Mouse (Mus musculus) yolk sac, embryonic 10.5 days (tissue): Measurements from ENCODE around the gene Asic1.
"Not testable (repeated sequence)": the region's sequence is repeated elsewhere in the genome, so short reads cannot be mapped to it uniquely, and the experiment has no call there.

Experiments used
- DNase-seq: peaks from one replicate; pipeline ENCODE4 v3.0.0-alpha.2; 2017; ENCODE audit warnings: low spot score

The Asic1 gene

DNA sequence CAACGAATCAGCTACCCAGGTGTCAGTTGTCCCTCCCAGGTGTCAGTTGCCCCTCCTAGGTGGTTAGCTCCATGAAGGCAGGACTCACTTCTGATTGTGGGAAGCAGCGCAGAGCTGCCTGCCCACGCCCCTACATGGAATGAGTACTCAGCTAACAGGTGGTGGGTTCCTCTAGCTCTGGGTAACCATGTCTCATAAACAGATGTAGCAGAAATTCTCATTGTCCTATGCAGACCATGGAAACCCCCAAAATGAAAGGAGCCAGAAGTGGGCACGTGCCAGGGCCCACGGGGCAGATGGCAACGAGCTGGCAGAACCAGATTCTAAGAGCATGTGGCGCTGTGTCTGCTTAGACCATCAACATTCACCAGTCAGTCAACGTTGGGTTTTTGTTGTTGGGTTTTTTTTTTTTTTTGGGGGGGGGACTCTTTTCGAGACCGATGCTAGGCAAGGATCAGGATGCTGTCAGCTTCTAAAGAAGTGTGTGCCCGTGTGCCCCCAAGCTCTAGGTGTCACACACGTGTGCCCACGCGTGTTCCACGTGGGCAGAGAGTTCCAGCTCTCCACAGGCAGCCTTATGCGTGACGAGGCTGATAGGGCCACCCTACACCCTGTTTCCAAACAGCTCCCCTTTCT, 6.1 kb upstream of the Asic1 start:
- no peak for DNase-seq

DNA sequence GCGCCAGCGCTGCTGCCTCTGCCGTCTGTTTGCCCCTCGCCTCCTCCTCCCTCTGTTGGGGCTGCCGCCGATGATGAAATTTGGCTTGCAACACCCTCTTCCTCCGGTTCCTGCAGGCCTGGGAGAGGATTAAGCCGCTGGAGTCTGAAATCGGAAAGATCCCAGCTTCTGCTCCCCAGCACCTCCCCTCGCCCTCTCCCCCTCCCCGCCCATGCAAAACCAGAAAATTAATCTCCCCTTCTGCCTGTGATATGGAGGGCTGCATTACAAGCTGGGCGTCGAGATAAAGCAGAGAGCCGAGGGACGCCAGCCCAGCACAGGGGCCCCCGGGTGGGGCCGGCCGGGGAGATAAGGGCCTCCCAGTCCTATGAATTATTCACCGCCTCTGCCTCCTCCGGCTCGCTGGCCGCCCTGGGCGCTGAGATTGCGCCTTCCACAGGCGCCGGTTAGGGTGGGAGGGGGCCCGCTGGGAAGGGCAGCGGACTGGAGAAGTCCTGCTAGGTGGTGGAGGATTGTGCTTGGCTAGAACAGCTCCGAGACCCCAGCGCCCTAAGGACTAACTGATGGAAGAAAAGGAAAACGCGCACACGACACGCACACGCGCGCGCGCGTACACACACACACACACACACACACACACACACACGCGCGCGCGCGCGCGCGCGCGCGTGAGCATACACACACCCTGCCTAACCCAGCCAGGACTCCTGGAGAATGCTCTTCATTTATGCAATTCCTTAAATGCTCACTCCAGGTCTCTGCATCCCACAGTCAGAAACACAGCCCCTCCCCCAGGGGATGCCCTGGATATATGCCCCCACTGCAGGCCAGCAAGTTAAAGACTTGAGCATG, 5.3 kb upstream of the Asic1 start:
- peak; percentile 81 for DNase-seq

DNA sequence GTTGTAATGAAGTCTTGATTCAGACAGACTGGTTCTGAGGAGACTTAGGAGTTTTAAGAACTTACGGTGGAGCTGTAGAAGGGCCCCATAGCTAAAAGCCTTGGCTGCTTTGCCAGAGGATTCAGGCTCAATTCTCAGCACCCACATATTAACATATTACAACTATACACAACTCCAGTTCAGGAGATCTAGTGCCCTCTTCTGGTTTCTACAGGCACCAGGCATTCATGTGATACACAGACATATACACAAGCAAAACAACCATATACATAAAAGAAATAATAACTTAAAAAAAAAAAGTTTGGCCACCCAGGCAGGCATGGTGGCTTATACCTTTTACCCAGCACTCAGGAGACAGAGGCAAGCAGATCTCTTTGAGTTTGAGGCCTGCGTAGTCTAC, 2.6 kb upstream of the Asic1 start:
- DNase-seq, result no peak

DNA sequence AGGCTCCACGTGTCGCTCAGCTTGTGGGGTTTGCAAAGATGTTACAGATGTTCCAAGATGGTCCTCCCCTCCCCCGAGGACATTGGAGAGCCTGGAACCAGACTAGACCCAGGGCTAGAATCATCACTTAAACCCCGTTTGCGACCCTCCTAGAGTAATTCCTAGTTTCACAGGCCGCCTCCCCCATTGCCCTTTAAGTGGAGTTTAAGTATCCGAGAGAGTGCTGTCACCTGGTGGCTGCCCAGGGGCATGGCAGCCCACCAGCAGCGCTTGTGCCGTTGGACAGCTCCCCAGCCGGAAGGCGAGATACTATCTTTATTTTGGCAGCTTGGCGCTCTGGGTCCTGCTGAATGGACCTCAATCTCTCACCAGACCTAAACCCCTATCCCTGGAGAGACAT, 1.3 kb upstream of the Asic1 start:
- DNase-seq, result peak; percentile 53

DNA sequence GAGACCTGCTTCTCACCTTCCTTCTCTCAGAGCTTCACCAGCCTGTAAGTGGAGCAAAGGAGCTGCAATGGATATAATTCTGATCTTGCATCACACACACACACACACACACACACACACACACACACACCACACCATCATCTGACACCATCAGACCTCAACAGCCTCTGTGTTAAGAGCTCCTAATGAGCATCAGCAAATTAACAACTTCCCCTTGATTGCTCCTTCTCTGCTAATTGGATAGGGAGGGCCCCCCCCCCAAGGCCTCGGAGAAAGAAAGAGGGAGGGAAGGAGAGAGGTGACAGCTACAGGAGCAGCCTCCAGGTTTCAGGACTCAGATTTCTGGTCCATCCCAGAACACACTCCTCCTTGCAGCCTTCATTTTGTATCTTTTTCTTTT, 776 bp upstream of the Asic1 start:
- no peak for DNase-seq

- DNase-seq, result no peak
These were observed 949 bp downstream of the Asic1 start for GRCm38 (mm10) chr15:99670964-99671670.

GRCm38 (mm10) chr15:99671783-99672182, 1.6 kb downstream of the Asic1 start:
- DNase-seq, result no peak

DNA sequence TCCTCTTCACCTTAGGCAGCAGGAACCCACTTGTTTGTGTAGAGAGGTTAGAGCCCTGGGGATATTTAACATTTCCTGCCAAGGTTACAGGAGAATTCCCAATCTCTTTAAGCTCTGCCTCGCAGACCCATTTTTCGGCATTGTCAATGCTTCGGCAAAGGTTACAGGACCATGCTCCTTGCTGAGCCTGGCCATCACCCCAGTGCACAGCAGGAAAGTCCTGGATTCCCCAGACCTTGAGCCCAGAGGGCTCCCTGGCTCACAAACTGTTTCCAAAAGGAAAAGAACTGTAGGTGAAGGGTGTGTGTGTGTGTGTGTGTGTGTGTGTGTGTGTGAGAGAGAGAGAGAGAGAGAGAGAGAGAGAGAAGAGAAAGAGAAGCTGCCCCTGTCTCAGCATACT, 4.7 kb downstream of the Asic1 start:
- no peak for DNase-seq

GRCm38 (mm10) chr15:99677089-99677488, 6.9 kb downstream of the Asic1 start:
- DNase-seq, result no peak

DNA sequence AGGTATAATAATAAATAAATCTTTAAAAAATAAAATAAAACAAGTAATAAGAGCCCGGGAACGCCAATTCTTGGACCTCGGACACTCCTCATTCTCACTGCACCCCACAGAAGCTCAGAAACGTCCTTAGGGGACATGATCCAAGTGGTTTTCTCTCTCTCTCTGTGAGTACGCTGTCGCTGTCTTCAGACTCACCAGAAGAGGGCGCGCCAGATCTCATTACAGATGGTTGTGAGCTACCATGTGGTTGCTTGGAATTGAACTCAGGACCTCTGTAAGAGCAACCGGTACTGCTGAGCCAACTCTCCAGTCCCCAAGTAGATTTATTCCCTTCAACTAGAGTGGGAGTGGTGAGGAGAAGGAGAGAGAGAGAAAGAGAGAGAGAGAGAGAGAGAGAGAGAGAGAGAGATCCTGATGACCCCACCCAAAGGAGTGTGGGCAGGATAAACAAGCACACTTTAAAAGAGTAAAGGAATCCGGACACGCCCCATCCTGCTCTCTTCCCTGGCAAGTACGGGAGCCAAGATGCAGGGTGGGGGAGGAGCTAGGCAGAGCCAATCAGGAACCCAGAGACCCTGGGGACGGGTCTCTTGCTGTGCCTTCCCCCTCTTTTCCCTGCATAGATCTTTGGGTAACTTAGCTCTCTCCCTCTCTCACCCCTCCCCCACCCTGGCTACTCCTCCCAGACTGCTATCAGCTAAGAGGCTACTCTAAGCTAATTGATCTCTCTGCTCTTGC, 8.1 kb downstream of the Asic1 start:
- DNase-seq, result no peak

DNA sequence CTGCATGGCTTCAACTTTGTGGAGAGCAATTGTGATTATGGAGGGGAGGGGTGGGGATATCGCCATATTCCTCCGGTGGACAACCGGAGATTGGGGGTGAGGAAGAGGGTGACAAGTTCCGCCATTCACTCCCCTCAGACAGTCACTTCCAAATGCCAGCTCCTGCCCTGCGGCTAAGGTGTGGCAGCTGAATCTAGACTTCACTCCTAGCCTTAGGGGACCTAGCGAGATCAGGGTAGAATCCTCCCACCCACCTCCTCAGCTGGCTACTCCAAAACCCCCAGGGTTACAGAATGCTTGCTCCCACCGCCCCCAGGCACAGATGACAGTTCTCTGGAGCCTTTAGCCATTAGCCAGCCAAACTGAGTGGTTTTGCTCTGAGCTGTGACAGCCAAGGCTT, 8.8 kb downstream of the Asic1 start:
- no peak for DNase-seq

DNA sequence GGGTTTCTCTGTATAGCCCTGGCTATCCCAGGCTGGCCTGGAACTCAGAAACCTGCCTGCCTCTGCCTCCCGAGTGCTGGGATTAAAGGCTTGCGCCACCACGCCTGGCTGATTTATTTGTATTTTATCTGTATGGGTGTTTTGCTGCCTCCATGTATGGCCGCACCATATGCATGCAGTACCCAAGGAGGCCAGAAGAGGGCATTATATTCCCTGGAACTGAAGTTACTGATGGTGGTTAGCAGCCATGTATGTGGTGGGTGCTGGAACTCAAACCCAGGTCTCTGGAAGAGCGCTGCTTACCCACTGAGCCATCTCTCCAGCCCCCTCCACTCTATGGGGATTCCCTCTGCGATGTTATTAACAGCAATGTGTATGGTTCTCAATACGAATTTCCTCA, 12.7 kb downstream of the Asic1 start:
- DNase-seq, result no peak

GRCm38 (mm10) chr15:99684156-99684555, 14.0 kb downstream of the Asic1 start:
- no peak for DNase-seq

DNA sequence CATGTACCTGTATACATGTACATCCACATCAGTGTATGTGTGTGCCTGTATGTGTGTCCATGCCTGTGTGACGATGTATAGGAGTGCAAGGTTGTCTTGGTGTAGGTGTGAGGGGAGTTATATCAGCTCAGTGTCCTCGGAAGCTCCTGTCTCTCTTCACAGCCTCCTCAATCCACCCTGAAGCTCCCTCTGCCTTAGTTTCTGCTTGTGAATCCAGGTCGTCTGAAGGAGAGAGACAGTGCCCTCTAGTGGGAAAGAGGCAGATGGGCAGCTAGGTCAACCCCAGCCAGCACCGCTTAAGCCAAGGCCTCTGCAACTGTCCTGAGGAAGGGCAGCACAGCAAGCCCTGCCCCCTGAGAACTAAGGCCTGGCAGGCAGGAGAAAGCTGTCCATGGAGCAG, 18.5 kb downstream of the Asic1 start:
- DNase-seq, result no peak

- DNase-seq, result no peak
These were observed 20.8 kb downstream of the Asic1 start for GRCm38 (mm10) chr15:99690924-99691323.

DNA sequence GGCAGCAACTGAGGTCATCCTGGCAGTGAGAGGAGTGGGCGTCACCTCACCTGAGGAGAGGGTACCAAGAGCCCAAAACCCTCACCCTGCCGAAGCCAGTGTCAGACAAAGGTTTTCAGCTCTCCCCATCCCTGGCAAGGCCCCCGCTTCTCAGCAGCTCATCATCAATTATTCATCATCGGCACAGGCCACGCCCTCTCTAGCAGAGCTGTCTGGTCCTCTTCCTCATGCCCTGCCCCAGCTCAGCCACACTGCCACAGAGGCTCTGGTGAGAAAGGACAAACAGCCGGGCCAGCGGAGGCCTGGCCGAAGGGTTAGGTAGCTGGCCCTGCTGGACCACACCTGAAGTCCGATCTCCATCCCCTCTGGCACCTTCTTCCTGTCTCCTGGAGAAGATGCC, 21.8 kb downstream of the Asic1 start:
- DNase-seq, result no peak

DNA sequence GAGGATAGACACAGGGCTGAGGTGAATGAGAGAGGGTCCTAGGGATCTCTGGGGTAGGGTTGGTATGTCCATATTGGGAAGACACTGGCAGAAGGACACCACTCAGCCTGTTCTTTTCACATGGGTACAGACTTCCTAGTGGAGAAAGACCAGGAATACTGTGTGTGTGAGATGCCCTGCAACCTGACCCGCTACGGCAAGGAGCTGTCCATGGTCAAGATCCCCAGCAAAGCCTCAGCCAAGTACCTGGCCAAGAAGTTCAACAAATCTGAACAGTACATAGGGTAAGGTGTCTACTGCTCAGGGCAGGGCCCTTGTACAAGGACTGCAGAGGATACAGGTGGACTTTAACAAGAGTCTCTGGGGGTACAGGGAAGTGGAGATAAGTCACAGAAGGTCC, 27.1 kb downstream of the Asic1 start:
- DNase-seq, result no peak

DNA sequence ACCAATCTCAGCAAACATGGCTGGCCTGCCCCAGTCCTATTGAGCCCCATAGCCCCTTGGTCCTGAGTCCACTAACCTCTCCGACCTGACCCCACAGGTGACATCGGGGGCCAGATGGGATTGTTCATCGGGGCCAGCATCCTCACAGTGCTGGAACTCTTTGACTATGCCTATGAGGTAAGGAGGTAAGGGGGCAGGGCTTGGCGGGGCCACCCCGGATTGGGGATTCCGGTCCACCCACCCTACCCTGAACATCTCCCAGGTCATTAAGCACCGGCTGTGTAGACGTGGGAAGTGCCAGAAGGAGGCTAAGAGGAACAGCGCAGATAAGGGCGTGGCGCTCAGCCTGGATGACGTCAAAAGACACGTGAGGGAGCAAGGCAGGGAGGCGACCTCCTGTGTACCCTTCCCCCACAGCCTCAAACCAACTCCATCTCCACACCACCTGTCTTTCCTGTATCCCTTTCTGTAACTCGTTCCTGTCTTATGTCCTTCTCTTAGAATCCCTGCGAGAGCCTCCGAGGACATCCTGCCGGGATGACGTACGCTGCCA, 28.4 kb downstream of the Asic1 start:
- no peak for DNase-seq

- no peak for DNase-seq
These were observed 29.5 kb downstream of the Asic1 start for GRCm38 (mm10) chr15:99699715-99700114.

GRCm38 (mm10) chr15:99700219-99701106, 30.3 kb downstream of the Asic1 start:
- no peak for DNase-seq

GRCm38 (mm10) chr15:99701640-99701998, 31.5 kb downstream of the Asic1 start:
- not testable (repeated sequence) for DNase-seq
